Mouse (Mus musculus) erythroblast, adult 5-6 weeks (primary cell): ENCODE data around the gene Adnp. TPM values are rescaled to one million over a fixed set of nuclear protein-coding genes. Genes with fewer than 3 reads are reported as not detected.
A peak's percentile ranks its signal among the peaks of the same experiment; 100 is the strongest.
"Not testable (repeated sequence)": the region's sequence is repeated elsewhere in the genome, so short reads cannot be mapped to it uniquely, and the experiment has no call there.

Source experiments
- ATAC-seq: replicated peaks from 2 replicates; pipeline ENCODE4 v1.8.0; 2016; ENCODE audit warnings: moderate number of reproducible peaks, mild to moderate bottlenecking, moderate TSS enrichment, inconsistent platforms; ENCODE audit not compliant: poor library complexity, low FRiP score, severe bottlenecking
- total RNA-seq, 2 experiments: library from RNA; stranded (forward) in 1 of 2; stranded (reverse) in 1 of 2; fragments of 150-400 nt in 1 of 2; fragments of 200-764, 138-1000 nt in 1 of 2; gene quantifications; 2 replicates each; pipeline versions ENCODE4 v1.2.3 to v1.2.4; 2015 to 2017; ENCODE audit warnings: low replicate concordance in 2 of 2

The Adnp gene
- total RNA-seq, 2 experiments from 2014 or later: 0.17 to 10.6 TPM

- no peak for ATAC-seq
Observed at GRCm38 (mm10) chr2:168160370-168160930, 46.5 kb downstream of the Adnp start.

- no peak for ATAC-seq
Observed at GRCm38 (mm10) chr2:168158911-168159711, 47.8 kb downstream of the Adnp start.

- not testable (repeated sequence) for ATAC-seq
Observed at GRCm38 (mm10) chr2:168157974-168158373, 48.9 kb downstream of the Adnp start.

GRCm38 (mm10) chr2:168156361-168156760, 50.6 kb downstream of the Adnp start:
- ATAC-seq: no peak

GRCm38 (mm10) chr2:168155666-168156065, 51.2 kb downstream of the Adnp start:
- ATAC-seq: no peak

GRCm38 (mm10) chr2:168154090-168154881, 52.6 kb downstream of the Adnp start:
- ATAC-seq: peak; percentile 82

GRCm38 (mm10) chr2:168149241-168149640, 57.7 kb downstream of the Adnp start:
- no peak for ATAC-seq

- ATAC-seq: no peak
Observed at GRCm38 (mm10) chr2:168147722-168148432, 59.0 kb downstream of the Adnp start.

- ATAC-seq: no peak
Observed at GRCm38 (mm10) chr2:168145437-168145836, 61.5 kb downstream of the Adnp start.

GRCm38 (mm10) chr2:168143794-168144193, 63.1 kb downstream of the Adnp start:
- no peak for ATAC-seq

- no peak for ATAC-seq
Observed at GRCm38 (mm10) chr2:168137161-168137560, 69.8 kb downstream of the Adnp start.

Other genes starting within 250 kb of the Adnp start
- not detected in 2 replicates for gene Ripor3, start 196.5 kb downstream of the Adnp start, total RNA-seq (2015; ENCODE audit: low replicate concordance)
- not detected in 2 replicates for gene Ripor3, start 196.5 kb downstream of the Adnp start, total RNA-seq (2017; ENCODE audit: low replicate concordance)
- gene Pard6b, start 126.1 kb downstream of the Adnp start, total RNA-seq (2015; ENCODE audit: low replicate concordance): not detected in 2 replicates
- gene Pard6b, start 126.1 kb downstream of the Adnp start, total RNA-seq (2017; ENCODE audit: low replicate concordance): not detected in 2 replicates
- 15.5 and 30.9 TPM in 2 replicates for gene Gm20716, start 23.3 kb upstream of the Adnp start, total RNA-seq (2015; ENCODE audit: low replicate concordance)
- gene Gm20716, start 23.3 kb upstream of the Adnp start, total RNA-seq (2017; ENCODE audit: low replicate concordance): 29.1 and 31.1 TPM in 2 replicates
- gene Dpm1, start 23.5 kb upstream of the Adnp start, total RNA-seq (2015; ENCODE audit: low replicate concordance): 113 and 131 TPM in 2 replicates
- 37.8 and 105 TPM in 2 replicates for gene Dpm1, start 23.5 kb upstream of the Adnp start, total RNA-seq (2017; ENCODE audit: low replicate concordance)
- gene Mocs3, start 23.5 kb upstream of the Adnp start, total RNA-seq (2015; ENCODE audit: low replicate concordance): 1.0 and 1.3 TPM in 2 replicates
- gene Mocs3, start 23.5 kb upstream of the Adnp start, total RNA-seq (2017; ENCODE audit: low replicate concordance): 2.4 TPM in 1 of 2 replicates, not detected in the other
- 0.58 TPM in 1 of 2 replicates, not detected in the other for gene Kcng1, start 74.6 kb upstream of the Adnp start, total RNA-seq (2015; ENCODE audit: low replicate concordance)
- not detected in 2 replicates for gene Kcng1, start 74.6 kb upstream of the Adnp start, total RNA-seq (2017; ENCODE audit: low replicate concordance)